Mouse (Mus musculus): ENCODE measurements around the gene Tex2. TPM values are rescaled to one million over a fixed set of nuclear protein-coding genes. Genes with fewer than 3 reads are reported as not detected.
A peak's percentile ranks its signal among the peaks of the same experiment; 100 is the strongest.

Gene Tex2
- polyA plus RNA-seq, 1 experiment from 2014 or later = 12.0 TPM

DNA sequence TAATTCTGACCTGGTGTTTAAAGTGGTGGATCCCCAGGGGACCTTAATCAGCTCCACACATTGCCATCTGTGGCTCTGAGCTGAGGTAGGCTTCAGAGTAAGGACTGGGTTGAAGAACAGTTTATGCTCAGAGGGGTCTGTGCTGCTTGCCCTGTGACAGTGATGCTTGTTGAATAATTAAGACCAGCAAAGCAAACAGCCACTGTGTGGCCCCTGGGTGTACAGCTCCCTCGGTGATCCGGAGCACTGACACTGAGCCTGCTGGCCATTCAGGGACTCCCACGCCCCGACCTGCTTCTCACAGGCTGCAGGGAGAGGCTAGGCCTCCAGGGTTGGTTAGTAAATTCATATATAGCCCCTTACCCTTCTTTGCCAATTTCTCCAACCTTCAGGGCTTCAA lies 93.7 kb downstream of the Tex2 start:
- peaks cover 13% of the 10 kb centered on the region for H3K4me1 ChIP-seq (replicated peaks)
- no peak overlapping the region for H3K4me3 ChIP-seq
- H3K9ac ChIP-seq = no peak overlapping the region
- no peaks in the 10 kb centered on the region for H3K9me3 ChIP-seq (replicated peaks)
- WGBS = 77% methylated on average over 4 of the region's 4 CpGs
- H3K36me3 ChIP-seq = no peaks in the 10 kb centered on the region
- H3K4me2 ChIP-seq = no peak overlapping the region
- no peak for ATAC-seq (replicated peaks; ENCODE audit: insufficient number of reproducible peaks, insufficient read depth, low FRiP score, low read depth)
- no peaks in the 10 kb centered on the region for H3K27me3 ChIP-seq
- H3K27ac ChIP-seq = no peak overlapping the region

DNA sequence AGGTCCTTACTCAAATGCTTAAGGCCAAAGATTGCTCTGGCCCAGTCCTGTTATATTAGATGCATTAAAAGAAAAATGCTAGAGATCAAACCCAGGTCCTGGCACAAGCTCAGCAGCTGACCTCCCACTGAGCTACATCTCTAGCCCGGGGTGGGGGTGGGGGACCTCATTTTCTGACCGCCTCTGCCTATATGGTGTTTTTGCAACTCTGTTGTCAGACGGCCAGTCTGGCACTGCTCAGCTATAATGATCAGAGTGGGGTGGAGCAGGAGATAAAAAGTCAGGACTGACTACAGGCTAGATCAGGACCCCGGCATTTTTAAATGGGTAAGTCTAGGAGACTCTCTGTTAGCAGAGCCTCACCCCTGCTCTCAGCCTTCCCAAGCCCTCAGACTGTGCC lies 94.8 kb downstream of the Tex2 start:
- ATAC-seq (replicated peaks; ENCODE audit: insufficient number of reproducible peaks, insufficient read depth, low FRiP score, low read depth) = 0 out of 2 replicates have a peak, but pooled peaks have one; percentile 8
- Histone ChIP-seq H3K36me3 (no peaks in the 10 kb centered on the region), H3K4me3 (no peak overlapping the region), H3K4me2 (no peak overlapping the region), H3K27ac (no peak overlapping the region), H3K9ac (no peak overlapping the region), H3K27me3 (no peaks in the 10 kb centered on the region), H3K4me1 (replicated peaks) (peaks cover 24% of the 10 kb centered on the region), H3K9me3 (replicated peaks) (no peaks in the 10 kb centered on the region)
- 41% methylated on average over 4 of the region's 4 CpGs for WGBS

DNA sequence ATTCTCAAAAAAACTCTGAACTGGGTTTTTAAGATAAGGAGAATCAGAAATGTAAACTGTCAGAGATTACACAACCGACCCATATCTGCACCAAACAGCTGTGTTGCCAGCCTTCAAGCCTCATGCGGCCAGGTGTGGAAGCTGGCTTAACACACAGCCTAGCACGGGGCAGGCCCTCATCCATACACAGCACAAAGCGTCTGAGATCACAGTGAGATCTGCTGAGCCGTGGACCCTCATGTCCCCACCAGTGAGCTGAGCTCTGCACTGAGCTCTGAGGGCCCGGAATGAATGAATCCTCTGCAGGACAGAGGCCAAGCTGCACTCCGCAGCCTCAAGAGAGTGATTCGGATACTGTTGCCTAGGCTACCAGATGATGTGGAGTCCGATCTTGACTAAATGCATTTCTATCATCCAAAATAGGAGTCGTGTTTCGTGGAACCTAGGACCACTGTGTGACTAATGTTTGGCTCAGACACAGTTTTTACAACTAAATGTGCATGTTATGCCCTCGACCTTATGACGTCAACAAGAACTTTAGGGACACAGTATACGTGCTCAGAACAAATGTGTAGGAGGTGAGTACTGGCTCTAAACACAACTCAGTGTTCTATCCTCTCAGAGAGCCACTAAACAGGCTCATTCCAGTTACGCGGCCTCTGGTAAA lies 98.0 kb downstream of the Tex2 start:
- H3K27me3 ChIP-seq = no peaks in the 10 kb centered on the region
- no peak overlapping the region for H3K9ac ChIP-seq
- 69% methylated on average over 16 of the region's 16 CpGs for WGBS
- H3K9me3 ChIP-seq (replicated peaks) = no peaks in the 10 kb centered on the region
- H3K27ac ChIP-seq = no peak overlapping the region
- peaks cover 14% of the 10 kb centered on the region for H3K36me3 ChIP-seq
- no peak overlapping the region for H3K4me2 ChIP-seq
- peaks cover 23% of the 10 kb centered on the region for H3K4me1 ChIP-seq (replicated peaks)
- H3K4me3 ChIP-seq = no peak overlapping the region
- ATAC-seq (replicated peaks; ENCODE audit: insufficient number of reproducible peaks, insufficient read depth, low FRiP score, low read depth) = no peak

DNA sequence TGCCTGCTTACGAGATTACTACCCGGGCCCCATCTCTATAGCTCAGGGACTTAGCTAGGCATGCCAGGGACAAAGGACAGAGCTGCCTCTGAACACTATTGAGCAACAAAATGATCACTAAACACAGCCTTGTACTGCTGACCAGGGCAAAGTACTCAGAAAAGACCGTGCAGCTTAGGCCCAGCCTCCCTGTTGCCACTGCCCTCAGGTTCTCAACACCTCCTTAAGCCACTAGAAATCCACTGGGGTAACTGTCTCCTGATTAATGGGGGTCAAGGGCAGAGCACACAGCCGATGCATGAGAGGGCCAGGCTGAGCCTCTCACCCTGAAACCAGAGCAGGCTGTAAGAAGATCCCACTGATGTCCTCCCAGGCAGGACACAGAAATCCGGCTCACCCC lies 98.8 kb downstream of the Tex2 start:
- WGBS = 39% methylated on average over 5 of the region's 5 CpGs
- Histone ChIP-seq H3K27me3 (no peaks in the 10 kb centered on the region), H3K9ac (no peak overlapping the region), H3K4me2 (no peak overlapping the region), H3K9me3 (replicated peaks) (no peaks in the 10 kb centered on the region), H3K4me3 (no peak overlapping the region), H3K4me1 (replicated peaks) (peaks cover 23% of the 10 kb centered on the region), H3K27ac (peak overlapping the region; percentile 25; the same call in 1 of the 2 replicates), H3K36me3 (peaks cover 18% of the 10 kb centered on the region)
- no peak for ATAC-seq (replicated peaks; ENCODE audit: insufficient number of reproducible peaks, insufficient read depth, low FRiP score, low read depth)

DNA sequence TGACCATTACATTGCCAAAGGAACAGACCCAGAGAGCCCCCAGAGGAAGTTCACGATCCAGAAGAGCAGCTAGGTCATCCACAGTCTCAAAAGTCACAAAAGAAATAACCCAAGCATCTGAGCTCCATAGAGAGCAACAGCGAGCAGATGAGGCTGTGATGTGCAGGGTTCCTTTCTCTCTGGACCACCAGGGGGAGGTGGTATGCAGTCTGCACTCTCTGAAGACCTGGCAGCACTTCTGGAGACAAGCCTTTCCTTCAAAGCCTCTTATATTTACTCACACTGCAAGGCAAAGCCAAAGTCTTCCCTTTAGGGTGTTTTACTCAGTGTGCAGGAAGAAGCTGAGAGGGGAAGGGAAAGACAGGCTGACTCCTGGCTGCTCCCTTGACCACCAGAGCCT lies 100.1 kb downstream of the Tex2 start:
- Histone ChIP-seq H3K4me3 (no peak overlapping the region), H3K4me2 (no peak overlapping the region), H3K36me3 (peaks cover 28% of the 10 kb centered on the region), H3K9ac (no peak overlapping the region; the same call in 1 of the 2 replicates), H3K9me3 (replicated peaks) (no peaks in the 10 kb centered on the region), H3K4me1 (replicated peaks) (peaks cover 18% of the 10 kb centered on the region), H3K27me3 (no peaks in the 10 kb centered on the region), H3K27ac (peak overlapping the region; percentile 4; the same call in 1 of the 2 replicates)
- WGBS = 39% methylated on average over 2 of the region's 2 CpGs
- 0 out of 2 replicates have a peak, but pooled peaks have one; percentile 29 for ATAC-seq (replicated peaks; ENCODE audit: insufficient number of reproducible peaks, insufficient read depth, low FRiP score, low read depth)

DNA sequence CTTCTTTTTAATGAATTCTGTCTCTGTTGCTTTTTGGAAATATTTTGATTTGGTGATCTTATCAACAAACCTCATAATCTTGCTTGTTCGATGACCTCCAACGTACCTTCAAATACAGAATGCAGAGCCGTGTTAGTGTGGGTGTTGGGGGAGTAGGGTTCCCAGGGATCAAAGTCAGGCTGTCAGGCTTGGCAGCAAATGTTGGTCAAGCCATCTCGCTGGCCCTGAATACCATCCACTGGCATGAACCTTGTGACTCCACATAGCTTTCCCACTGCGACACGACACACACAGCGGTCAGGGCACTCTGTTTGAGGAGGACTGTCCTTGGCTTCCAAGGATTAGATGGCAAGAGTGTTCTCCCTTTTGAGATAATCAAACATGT lies 101.2 kb downstream of the Tex2 start:
- no peak for ATAC-seq (replicated peaks; ENCODE audit: insufficient number of reproducible peaks, insufficient read depth, low FRiP score, low read depth)
- no peak overlapping the region for H3K4me2 ChIP-seq
- WGBS = 82% methylated on average over 7 of the region's 7 CpGs
- no peak overlapping the region for H3K9ac ChIP-seq
- H3K4me1 ChIP-seq (replicated peaks) = peaks cover 18% of the 10 kb centered on the region
- no peaks in the 10 kb centered on the region for H3K27me3 ChIP-seq
- H3K9me3 ChIP-seq (replicated peaks) = no peaks in the 10 kb centered on the region
- peaks cover 28% of the 10 kb centered on the region for H3K36me3 ChIP-seq
- no peak overlapping the region for H3K4me3 ChIP-seq
- H3K27ac ChIP-seq = no peak overlapping the region

DNA sequence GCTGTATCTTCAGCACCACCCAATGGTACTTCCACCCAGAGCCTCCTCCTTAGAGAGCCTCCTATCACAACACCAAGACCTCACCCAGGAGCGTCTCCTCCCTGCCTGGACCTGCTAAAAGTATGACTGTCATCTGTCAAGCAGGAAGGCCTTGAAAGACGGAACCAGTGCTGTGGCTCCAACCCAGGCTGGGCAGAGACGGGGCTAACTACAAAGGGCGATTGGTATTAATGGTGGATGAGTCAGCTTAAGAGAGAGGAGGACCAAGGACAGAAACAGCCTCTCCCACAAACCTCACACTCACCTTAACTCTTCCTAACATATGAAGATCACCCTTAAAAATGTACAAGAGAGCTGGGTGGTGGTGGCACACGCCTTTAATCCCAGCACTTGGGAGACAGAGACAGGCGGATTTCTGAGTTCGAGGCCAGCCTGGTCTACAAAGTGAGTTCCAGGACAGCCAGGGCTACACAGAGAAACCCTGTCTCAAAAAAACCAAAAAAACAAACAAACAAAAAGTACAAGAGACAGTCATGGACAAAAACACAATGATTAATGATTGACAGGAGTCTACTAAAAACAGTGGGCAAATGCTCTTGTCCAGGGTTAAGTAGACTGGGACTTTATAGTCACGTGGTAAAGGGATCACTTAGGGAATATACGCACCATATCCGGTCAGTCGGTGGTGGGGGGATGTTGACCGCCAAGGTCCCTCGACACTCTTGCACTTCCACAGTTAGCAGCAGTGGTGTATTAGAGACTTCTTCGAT lies 101.8 kb downstream of the Tex2 start:
- Histone ChIP-seq H3K4me2 (no peak overlapping the region), H3K36me3 (peaks cover 32% of the 10 kb centered on the region), H3K27ac (no peak overlapping the region), H3K4me3 (no peak overlapping the region), H3K27me3 (no peaks in the 10 kb centered on the region), H3K9ac (no peak overlapping the region), H3K9me3 (replicated peaks) (no peaks in the 10 kb centered on the region), H3K4me1 (replicated peaks) (peaks cover 18% of the 10 kb centered on the region)
- ATAC-seq (replicated peaks; ENCODE audit: insufficient number of reproducible peaks, insufficient read depth, low FRiP score, low read depth) = no peak
- 82% methylated on average over 14 of the region's 14 CpGs for WGBS

DNA sequence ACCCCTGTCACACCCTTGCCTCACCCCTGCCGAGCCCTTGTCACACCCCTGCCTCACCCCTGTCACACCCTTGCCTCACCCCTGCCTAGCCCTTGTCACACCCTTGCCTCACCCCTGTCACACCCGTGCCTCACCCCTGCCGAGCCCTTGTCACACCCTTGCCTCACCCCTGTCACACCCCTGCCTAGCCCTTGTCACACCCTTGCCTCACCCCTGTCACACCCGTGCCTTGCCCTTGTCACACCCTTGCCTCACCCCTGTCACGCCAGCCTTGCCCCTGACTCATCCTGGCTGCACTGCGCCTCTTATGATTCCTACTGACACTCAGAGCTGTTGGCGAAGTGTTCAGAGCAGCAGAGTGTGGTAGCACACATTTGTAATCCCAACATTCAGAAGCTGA lies 105.6 kb downstream of the Tex2 start:
- Histone ChIP-seq H3K9ac (no peak overlapping the region), H3K27me3 (no peaks in the 10 kb centered on the region), H3K4me1 (replicated peaks) (peaks cover 3% of the 10 kb centered on the region; the same call in 1 of the 2 replicates), H3K27ac (no peak overlapping the region), H3K4me3 (no peak overlapping the region), H3K4me2 (no peak overlapping the region), H3K9me3 (replicated peaks) (no peaks in the 10 kb centered on the region), H3K36me3 (peaks cover 38% of the 10 kb centered on the region)
- no peak for ATAC-seq (replicated peaks; ENCODE audit: insufficient number of reproducible peaks, insufficient read depth, low FRiP score, low read depth)
- 84% methylated on average over 7 of the region's 7 CpGs for WGBS

DNA sequence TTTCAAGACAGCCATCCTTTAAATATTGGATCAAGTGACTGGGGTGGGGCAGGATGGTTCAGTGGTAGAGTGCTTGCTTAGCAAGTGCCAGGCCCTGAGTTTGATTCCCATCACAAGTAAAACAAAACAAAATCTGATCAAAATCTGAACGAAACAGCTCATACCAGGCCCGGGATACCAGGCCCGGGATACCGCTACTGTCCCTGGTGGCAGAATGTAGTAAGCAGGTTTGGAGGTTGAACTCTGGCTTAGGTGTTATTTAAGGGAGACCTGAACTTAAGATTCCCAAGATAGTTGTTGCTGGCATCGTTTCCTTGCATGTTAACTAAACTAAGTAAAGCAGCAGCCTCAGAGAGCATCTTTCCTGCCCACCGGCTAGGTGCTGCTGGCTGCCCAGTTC lies 107.0 kb downstream of the Tex2 start:
- Histone ChIP-seq H3K4me1 (replicated peaks) (peaks cover 9% of the 10 kb centered on the region), H3K4me3 (no peak overlapping the region), H3K9me3 (replicated peaks) (no peaks in the 10 kb centered on the region), H3K27ac (no peak overlapping the region), H3K4me2 (no peak overlapping the region), H3K27me3 (no peaks in the 10 kb centered on the region), H3K36me3 (peaks cover 31% of the 10 kb centered on the region), H3K9ac (no peak overlapping the region)
- WGBS = 84% methylated on average over 6 of the region's 6 CpGs
- no peak for ATAC-seq (replicated peaks; ENCODE audit: insufficient number of reproducible peaks, insufficient read depth, low FRiP score, low read depth)

DNA sequence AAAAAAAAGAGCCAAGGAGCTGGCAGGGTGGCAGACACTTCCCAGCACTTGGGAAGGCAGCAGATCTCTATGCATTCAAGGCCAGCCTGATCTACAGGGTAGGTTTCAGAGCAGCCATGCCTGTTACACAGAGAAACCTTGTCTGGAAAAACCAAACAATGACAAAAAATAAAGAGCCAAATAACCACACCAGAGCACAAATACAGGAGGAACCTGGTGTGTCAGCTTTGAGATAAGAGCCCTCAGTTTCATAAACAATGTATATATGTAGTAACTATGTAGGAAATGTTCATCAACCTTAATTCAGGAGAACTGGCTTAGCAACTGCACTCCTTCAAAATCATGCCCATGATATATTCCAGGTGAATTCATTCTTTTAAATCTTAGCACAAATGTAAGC lies 109.1 kb downstream of the Tex2 start:
- H3K9ac ChIP-seq = no peak overlapping the region
- no peaks in the 10 kb centered on the region for H3K27me3 ChIP-seq
- ATAC-seq (replicated peaks; ENCODE audit: insufficient number of reproducible peaks, insufficient read depth, low FRiP score, low read depth) = no peak
- peaks cover 16% of the 10 kb centered on the region for H3K36me3 ChIP-seq
- no peaks in the 10 kb centered on the region for H3K9me3 ChIP-seq (replicated peaks)
- no peak overlapping the region for H3K4me3 ChIP-seq
- H3K4me1 ChIP-seq (replicated peaks) = peaks cover 11% of the 10 kb centered on the region
- no peak overlapping the region for H3K4me2 ChIP-seq
- H3K27ac ChIP-seq = no peak overlapping the region

DNA sequence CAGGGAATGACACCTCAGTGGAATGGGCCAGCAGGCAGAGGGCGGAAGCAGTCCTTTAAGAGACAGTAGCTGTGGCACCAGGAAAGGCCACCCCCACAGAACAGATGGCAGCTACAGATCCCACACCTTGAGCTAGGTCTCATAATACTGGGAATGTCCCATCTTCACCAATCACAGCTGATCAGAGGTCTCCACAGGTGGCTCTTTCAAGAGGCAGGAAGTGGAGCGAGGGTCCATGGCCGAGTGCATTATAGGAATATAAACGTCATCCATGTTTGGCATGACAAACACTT lies 109.9 kb downstream of the Tex2 start:
- Histone ChIP-seq H3K4me2 (no peak overlapping the region), H3K36me3 (0 out of 2 replicates have a peak, but pooled peaks cover 9% of the 10 kb centered on the region), H3K9ac (no peak overlapping the region), H3K4me3 (no peak overlapping the region), H3K27ac (no peak overlapping the region), H3K9me3 (replicated peaks) (no peaks in the 10 kb centered on the region), H3K4me1 (replicated peaks) (peaks cover 11% of the 10 kb centered on the region), H3K27me3 (no peaks in the 10 kb centered on the region)
- no peak for ATAC-seq (replicated peaks; ENCODE audit: insufficient number of reproducible peaks, insufficient read depth, low FRiP score, low read depth)
- 74% methylated on average over 4 of the region's 4 CpGs for WGBS

All from heart, embryonic 15.5 days (tissue).